Mouse (Mus musculus): ENCODE measurements around the gene Sorcs1.

GRCm38 (mm10) chr19:50395731-50396130, 282.7 kb downstream of the Sorcs1 start:
- TF ChIP-seq CTCF (IDR thresholded peaks at IDR 0.05; ENCODE audit: extremely low read depth, insufficient read depth, low read length) = no peak
- no peak for TF ChIP-seq POLR2A (IDR thresholded peaks at IDR 0.05; ENCODE audit: extremely low read depth, insufficient read depth, low read length)

Data from cortical plate, adult 2 months (tissue).